29 mouse cellular contexts compared by ENCODE assay signal in genomic region chr11:61268626-61269349, GRCm38 (mm10). TPM values are rescaled to one million over a fixed set of nuclear protein-coding genes. Genes with fewer than 3 reads are reported as not detected.
DNase-seq lines count a peak whose midpoint lies in the region; ATAC-seq and TF ChIP-seq lines count a peak whose summit lies in the region.
"Had no signal": no experiment of that assay in that cellular context is flagged by ENCODE, and none has a peak within 500 bp of the region (broad histone marks: within the 10 kb centered on the region; RNA-seq: fewer than 3 reads in every experiment).

No protein-coding gene starts in this region.

- TF ChIP-seq EP300 in stomach, postnatal 0 days (optimal IDR thresholded peaks at IDR 0.05): no peak
- peak; percentile 76 for TF ChIP-seq EP300 in liver, postnatal 0 days (IDR thresholded peaks at IDR 0.05; ENCODE audit: low read depth)

- H3K27me3 ChIP-seq in stomach, embryonic 15.5 days (replicated peaks): no peaks in the 10 kb centered on the region
- H3K27me3 ChIP-seq in stomach, postnatal 0 days (ENCODE audit: control insufficient read depth, insufficient read depth, low read length): no peaks in the 10 kb centered on the region
- H3K27me3 ChIP-seq in liver, embryonic 12.5 days (replicated peaks): no peaks in the 10 kb centered on the region
- no peaks in the 10 kb centered on the region for H3K27me3 ChIP-seq in liver, postnatal 0 days (ENCODE audit: insufficient read depth, low read length)
- H3K27me3 ChIP-seq: embryonic facial prominence, embryonic 15.5 days; hindbrain, embryonic 15.5 days; limb, embryonic 15.5 days; Patski had no signal

- no peak overlapping the region for H3K4me3 ChIP-seq in stomach, embryonic 15.5 days (replicated peaks)
- no peak overlapping the region for H3K4me3 ChIP-seq in stomach, postnatal 0 days (ENCODE audit: low read depth, low read length)
- H3K4me3 ChIP-seq in liver, embryonic 12.5 days: no peak overlapping the region
- no peak overlapping the region for H3K4me3 ChIP-seq in liver, postnatal 0 days (ENCODE audit: low read depth, low read length)
- H3K4me3 ChIP-seq: embryonic facial prominence, embryonic 10.5 days; embryonic facial prominence, embryonic 15.5 days; forebrain, embryonic 12.5 days; hindbrain, embryonic 10.5 days; limb, embryonic 10.5 days; limb, embryonic 15.5 days had no signal

- no peak for ATAC-seq in stomach, embryonic 15.5 days (ENCODE audit: insufficient read depth, low FRiP score, low read depth)
- ATAC-seq in stomach, postnatal 0 days (ENCODE audit: low FRiP score, low TSS enrichment): no peak
- ATAC-seq in liver, embryonic 12.5 days: no peak
- ATAC-seq in liver, postnatal 0 days: peak; percentile 33
- ATAC-seq: intestine, embryonic 16.5 days; Patski had no signal

- H3K9ac ChIP-seq in stomach, embryonic 15.5 days: no peak overlapping the region
- H3K9ac ChIP-seq in stomach, postnatal 0 days (ENCODE audit: low read length): no peak overlapping the region
- no peak overlapping the region for H3K9ac ChIP-seq in liver, embryonic 12.5 days
- H3K9ac ChIP-seq in liver, postnatal 0 days (replicated peaks): no peak overlapping the region; the same call in 1 of the 2 replicates
- H3K9ac ChIP-seq: embryonic facial prominence, embryonic 15.5 days; forebrain, embryonic 12.5 days; hindbrain, embryonic 15.5 days; limb, embryonic 15.5 days had no signal

- no peak for DNase-seq in stomach, postnatal 0 days (ENCODE audit: low spot score)
- DNase-seq in liver, postnatal 0 days: peak; percentile 27
- DNase-seq in yolk sac, embryonic 10.5 days (ENCODE audit: low spot score): peak; percentile 76
- no peak for DNase-seq in lung, postnatal 4 days
- DNase-seq in thymus, postnatal 0 days (ENCODE audit: low spot score): no peak
- DNase-seq in adrenal gland, adult 18-20 months (ENCODE audit: low spot score in 2 of 2): no peak
- DNase-seq: adrenal gland, postnatal 36 days; cerebellum, adult 2 months; cerebellum, postnatal 14 days; gastrocnemius, postnatal 14 days; heart, adult 18-20 months; heart, postnatal 14 days; kidney, adult 9 months; kidney, postnatal 10 days; layer of hippocampus, postnatal 36 days; midbrain, embryonic 14.5 days; thymus, postnatal 25 days had no signal

- no peaks in the 10 kb centered on the region for H3K4me1 ChIP-seq in stomach, embryonic 15.5 days
- H3K4me1 ChIP-seq in stomach, postnatal 0 days (replicated peaks; ENCODE audit: control insufficient read depth, insufficient read depth): no peaks in the 10 kb centered on the region; the same call in 1 of the 2 replicates
- H3K4me1 ChIP-seq in liver, embryonic 12.5 days: peaks cover 35% of the 10 kb centered on the region
- H3K4me1 ChIP-seq in liver, postnatal 0 days (ENCODE audit: insufficient read depth): peaks cover 43% of the 10 kb centered on the region
- H3K4me1 ChIP-seq: limb, embryonic 15.5 days had no signal

- no peaks in the 10 kb centered on the region for H3K9me3 ChIP-seq in stomach, embryonic 15.5 days
- H3K9me3 ChIP-seq in stomach, postnatal 0 days (ENCODE audit: control insufficient read depth, low read length): no peaks in the 10 kb centered on the region
- H3K9me3 ChIP-seq in liver, embryonic 12.5 days (replicated peaks): no peaks in the 10 kb centered on the region
- no peaks in the 10 kb centered on the region for H3K9me3 ChIP-seq in liver, postnatal 0 days (ENCODE audit: low read length)
- H3K9me3 ChIP-seq: embryonic facial prominence, embryonic 10.5 days; embryonic facial prominence, embryonic 15.5 days; forebrain, embryonic 12.5 days; hindbrain, embryonic 10.5 days; hindbrain, embryonic 15.5 days; limb, embryonic 10.5 days; limb, embryonic 15.5 days had no signal

- no peak overlapping the region for H3K4me2 ChIP-seq in stomach, embryonic 15.5 days
- no peak overlapping the region for H3K4me2 ChIP-seq in stomach, postnatal 0 days (replicated peaks; ENCODE audit: low read depth)
- H3K4me2 ChIP-seq in liver, embryonic 12.5 days: no peak overlapping the region
- H3K4me2 ChIP-seq in liver, postnatal 0 days (ENCODE audit: low read depth, low read length): peak overlapping the region; percentile 31; the same call in 1 of the 2 replicates
- H3K4me2 ChIP-seq: embryonic facial prominence, embryonic 15.5 days; forebrain, embryonic 12.5 days; limb, embryonic 15.5 days had no signal

- no peak for TF ChIP-seq CTCF in stomach, postnatal 0 days (IDR thresholded peaks at IDR 0.05; ENCODE audit: low read depth)
- no peak for TF ChIP-seq CTCF in liver, postnatal 0 days (IDR thresholded peaks at IDR 0.05; ENCODE audit: low read depth)

- 73% methylated on average over 6 of the region's 6 CpGs for WGBS in stomach, embryonic 15.5 days
- 62% methylated on average over 6 of the region's 6 CpGs for WGBS in stomach, postnatal 0 days
- WGBS in liver, embryonic 12.5 days (ENCODE audit: insufficient replicate concordance): 58% methylated on average over 6 of the region's 6 CpGs
- 61% methylated on average over 6 of the region's 6 CpGs for WGBS in liver, postnatal 0 days (ENCODE audit: insufficient replicate concordance)

- peak overlapping the region; percentile 21; the same call in 1 of the 2 replicates for H3K27ac ChIP-seq in stomach, embryonic 15.5 days
- no peak overlapping the region for H3K27ac ChIP-seq in stomach, postnatal 0 days (replicated peaks)
- peak overlapping the region; percentile 23; the same call in 1 of the 2 replicates for H3K27ac ChIP-seq in liver, embryonic 12.5 days
- H3K27ac ChIP-seq in liver, postnatal 0 days (ENCODE audit: low read depth): peak overlapping the region; percentile 96
- H3K27ac ChIP-seq: embryonic facial prominence, embryonic 10.5 days; embryonic facial prominence, embryonic 15.5 days; forebrain, embryonic 12.5 days; hindbrain, embryonic 10.5 days; hindbrain, embryonic 15.5 days; limb, embryonic 10.5 days; limb, embryonic 15.5 days; macrophage had no signal

- no peaks in the 10 kb centered on the region for H3K36me3 ChIP-seq in stomach, embryonic 15.5 days
- no peaks in the 10 kb centered on the region for H3K36me3 ChIP-seq in stomach, postnatal 0 days (ENCODE audit: control insufficient read depth, insufficient read depth, low read length)
- peaks cover 12% of the 10 kb centered on the region for H3K36me3 ChIP-seq in liver, embryonic 12.5 days
- H3K36me3 ChIP-seq in liver, postnatal 0 days (replicated peaks; ENCODE audit: insufficient read depth, low read length): peaks cover 8% of the 10 kb centered on the region
- H3K36me3 ChIP-seq: limb, embryonic 10.5 days had no signal

RNA-seq across cellular contexts. Expression of gene Aldh3a2, which starts 1.5 kb away (rescaled TPM):
- 41.0 and 45.9 TPM in 2 replicates for polyA plus RNA-seq in stomach, embryonic 15.5 days (2015; fragmentation: Nextera tagmentation; extraction: Ambion mirVana)
- polyA plus RNA-seq in stomach, postnatal 0 days (2015; fragmentation: Nextera tagmentation; extraction: Ambion mirVana): 68.0 and 68.4 TPM in 2 replicates
- polyA plus RNA-seq in liver, embryonic 12.5 days (2016; fragmentation: Nextera tagmentation; extraction: Ambion mirVana): 19.5 and 24.5 TPM in 2 replicates
- polyA plus RNA-seq in liver, postnatal 0 days (2015; fragmentation: Nextera tagmentation; extraction: Ambion mirVana): 89.8 and 93.3 TPM in 2 replicates
- 43.3 and 47.0 TPM in 2 replicates for polyA plus RNA-seq in thymus, postnatal 0 days (2015; fragmentation: Nextera tagmentation; extraction: Ambion mirVana)
- total RNA-seq in adrenal gland, adult 18-20 months (2021): 10 to 100 TPM; 41.6 to 59.9 TPM

Comparison
In these comparisons a context has a peak if more than half of its experiments do, and no peak if none do; other contexts are left out.
1. DNase-seq: peak in liver, postnatal 0 days (single experiment) and yolk sac, embryonic 10.5 days (single experiment); none in stomach, postnatal 0 days (single experiment), lung, postnatal 4 days (0 of 2), thymus, postnatal 0 days (single experiment) and adrenal gland, adult 18-20 months (0 of 2).